Mouse (Mus musculus) layer of hippocampus, adult 8-10 months (tissue): Measurements from ENCODE around the gene Hist1h2ab. TPM values are rescaled to one million over a fixed set of nuclear protein-coding genes. Genes with fewer than 3 reads are reported as not detected.

Source experiments
- DNase-seq, 2 experiments: peaks; one replicate each; pipeline ENCODE4 v3.0.0; 2022; ENCODE audit warnings: low spot score in 2 of 2
- microRNA-seq, 2 experiments: library from miRNA; unstranded; fragments of <30 nt; microRNA quantifications; one replicate each; pipeline ENCODE4 v1.2.0; 2022
- total RNA-seq, 4 experiments: library from RNA; stranded (reverse); gene quantifications; 2 replicates each; pipeline ENCODE4 v1.2.4; 2022

Gene Hist1h2ab
- total RNA-seq, 4 experiments from 2014 or later: 18.6 to 28.1 (median 23.5) TPM

- DNase-seq: peak; percentile 33
These were observed 21.8 kb downstream of the Hist1h2ab start for GRCm38 (mm10) chr13:23772561-23773313.

DNA sequence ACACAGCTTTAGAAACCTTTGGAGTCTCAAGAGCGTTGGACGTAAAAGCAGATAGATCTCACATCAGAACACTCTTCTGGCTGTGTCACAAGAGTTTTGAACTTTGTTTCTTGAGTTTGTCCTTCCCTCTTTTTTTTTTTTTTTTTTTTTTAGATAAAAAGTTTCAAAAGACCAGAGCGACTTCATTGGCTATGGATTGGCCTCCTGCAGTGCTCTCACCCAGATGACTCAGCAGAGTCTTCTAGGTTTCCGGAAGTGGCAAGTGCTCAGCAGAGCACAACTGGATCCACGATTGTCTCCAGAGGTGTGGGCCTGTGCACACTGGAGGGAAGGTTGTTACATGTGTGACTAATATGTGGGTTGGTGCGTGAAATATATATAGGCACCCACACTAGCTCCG lies 27.4 kb downstream of the Hist1h2ab start:
- DNase-seq: no peak

DNA sequence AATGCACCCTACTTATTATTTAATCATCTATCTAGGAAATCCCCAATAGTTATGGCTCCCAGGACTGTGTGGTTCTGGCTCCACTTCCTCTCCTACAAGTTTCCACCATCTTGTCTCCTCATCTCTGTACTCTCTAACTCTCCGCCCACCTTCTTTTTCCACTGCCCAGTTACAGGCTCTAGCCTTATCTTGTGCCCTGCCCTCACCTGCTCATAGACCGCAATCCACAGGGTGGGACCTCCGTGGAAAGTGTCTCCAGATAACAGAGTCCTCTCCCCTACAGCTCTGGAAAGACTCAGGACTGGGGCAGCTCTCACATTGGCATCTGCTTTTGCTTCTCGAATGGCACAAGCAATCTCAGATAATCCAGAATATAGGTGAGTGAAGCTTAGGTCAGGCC lies 28.1 kb downstream of the Hist1h2ab start:
- no peak for DNase-seq

DNA sequence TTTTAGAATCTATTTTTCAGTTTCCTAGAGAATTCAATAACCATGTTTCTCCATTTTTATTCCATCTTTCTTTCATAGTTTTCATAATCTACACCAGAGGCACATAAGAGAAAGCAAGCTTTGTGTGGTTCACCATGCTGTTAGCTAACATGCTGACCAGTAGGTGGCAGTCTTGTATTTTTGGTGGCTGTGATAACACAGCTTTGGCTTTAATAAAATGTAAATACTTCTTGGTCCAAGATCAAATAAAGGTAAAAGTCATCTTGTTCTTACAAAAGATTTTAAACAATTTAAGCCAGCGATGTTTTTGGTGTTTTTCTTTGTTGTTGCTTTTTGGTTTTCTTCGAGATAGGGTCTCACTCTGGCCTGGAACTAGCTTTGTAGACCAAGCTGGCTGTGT lies 41.6 kb downstream of the Hist1h2ab start:
- DNase-seq: peak; percentile 16 to 36

- DNase-seq: no peak
These were observed 48.5 kb downstream of the Hist1h2ab start for GRCm38 (mm10) chr13:23799405-23799804.

Small RNA genes within 50 kb of the gene (microRNA-seq; reads per million reads assigned to microRNA genes)
- gene Gm44314 (0 reads per million in 2 experiments), gene Gm44484 (0 to 0.51 reads per million in 2 experiments)

Other genes with a start within 250 kb of the Hist1h2ab start
- 100 to 1,000 TPM; 236 to 302 (median 261) TPM for gene Hist1h4h, start 220.1 kb upstream of the Hist1h2ab start, total RNA-seq
- 1 to 10 TPM in 3 of 4 experiments, not detected in 1; 1.6 to 6.5 (median 1.8) TPM for gene Hist1h2af, start 217.2 kb upstream of the Hist1h2ab start, total RNA-seq
- gene Hist1h3g, start 215.7 kb upstream of the Hist1h2ab start, total RNA-seq: 1 to 10 TPM; 1.2 to 3.4 (median 2.2) TPM
- gene Hist1h2bh, start 207.7 kb upstream of the Hist1h2ab start, total RNA-seq: under 1 TPM; 0.34 to 0.73 (median 0.61) TPM
- 10 to 100 TPM; 12.5 to 15.7 (median 14.2) TPM for gene Hist1h3f, start 207.1 kb upstream of the Hist1h2ab start, total RNA-seq
- gene Hist1h4f, start 199.5 kb upstream of the Hist1h2ab start, total RNA-seq: 100 to 1,000 TPM; 104 to 155 (median 119) TPM
- gene Hist1h1d, start 197.9 kb upstream of the Hist1h2ab start, total RNA-seq: 1 to 10 TPM; 2.5 to 3.3 (median 2.8) TPM
- 10 to 100 TPM; 34.8 to 43.2 (median 40.0) TPM for gene Hist1h3e, start 188.8 kb upstream of the Hist1h2ab start, total RNA-seq
- gene Hist1h2ae, start 179.9 kb upstream of the Hist1h2ab start, total RNA-seq: 1 to 10 TPM; 3.3 to 7.7 (median 4.9) TPM
- gene Hist1h2bg, start 179.7 kb upstream of the Hist1h2ab start, total RNA-seq: 10 to 100 TPM; 57.3 to 67.6 (median 60.8) TPM
- gene Hist1h2bf, start 176.9 kb upstream of the Hist1h2ab start, total RNA-seq: 10 to 100 TPM; 19.2 to 30.0 (median 24.4) TPM
- 10 to 100 TPM in 1 of 4 experiments, 1 to 10 TPM in 3; 3.0 to 11.0 (median 5.7) TPM for gene Hist1h2ad, start 176.7 kb upstream of the Hist1h2ab start, total RNA-seq
- 10 to 100 TPM in 2 of 4 experiments, 1 to 10 TPM in 2; 8.2 to 11.5 (median 10.5) TPM for gene Hist1h3d, start 175.4 kb upstream of the Hist1h2ab start, total RNA-seq
- 100 to 1,000 TPM; 106 to 128 (median 119) TPM for gene Hist1h4d, start 169.5 kb upstream of the Hist1h2ab start, total RNA-seq
- 10 to 100 TPM in 2 of 4 experiments, 1 to 10 TPM in 2; 7.9 to 10.8 (median 9.3) TPM for gene Hist1h2be, start 130.0 kb upstream of the Hist1h2ab start, total RNA-seq
- gene Hist1h1e, start 128.6 kb upstream of the Hist1h2ab start, total RNA-seq: 10 to 100 TPM; 36.1 to 50.5 (median 42.7) TPM
- 1 to 10 TPM; 1.4 to 3.1 (median 2.7) TPM for gene Hist1h2ac, start 67.2 kb upstream of the Hist1h2ab start, total RNA-seq
- gene Hist1h2bc, start 66.9 kb upstream of the Hist1h2ab start, total RNA-seq: 10 to 100 TPM; 33.4 to 55.2 (median 44.8) TPM
- under 1 TPM in 1 of 4 experiments, not detected in 3; 0.50 TPM for gene Hist1h1t, start 55.3 kb upstream of the Hist1h2ab start, total RNA-seq
- 10 to 100 TPM; 71.6 to 90.3 (median 85.0) TPM for gene Hist1h4c, start 52.7 kb upstream of the Hist1h2ab start, total RNA-seq
- gene Hfe, start 40.3 kb upstream of the Hist1h2ab start, total RNA-seq: 1 to 10 TPM; 3.9 to 9.4 (median 7.0) TPM
- 10 to 100 TPM; 39.1 to 69.2 (median 53.5) TPM for gene Hist1h1c, start 12.3 kb upstream of the Hist1h2ab start, total RNA-seq
- gene Hist1h3c, start 5.5 kb upstream of the Hist1h2ab start, total RNA-seq: 1 to 10 TPM in 3 of 4 experiments, not detected in 1; 1.7 to 3.1 (median 2.7) TPM
- 10 to 100 TPM; 14.1 to 21.7 (median 16.7) TPM for gene Hist1h2bb, start 4.4 kb upstream of the Hist1h2ab start, total RNA-seq
- gene Hist1h3b, start 1.1 kb downstream of the Hist1h2ab start, total RNA-seq: 10 to 100 TPM in 2 of 4 experiments, 1 to 10 TPM in 2; 3.1 to 10.4 (median 8.0) TPM
- gene Hist1h4b, start 5.9 kb downstream of the Hist1h2ab start, total RNA-seq: 10 to 100 TPM; 47.4 to 67.0 (median 59.9) TPM
- gene Hist1h4a, start 10.1 kb downstream of the Hist1h2ab start, total RNA-seq: 10 to 100 TPM; 31.9 to 42.9 (median 37.9) TPM
- 10 to 100 TPM; 22.7 to 39.9 (median 29.0) TPM for gene Hist1h3a, start 11.3 kb downstream of the Hist1h2ab start, total RNA-seq
- 10 to 100 TPM; 12.6 to 19.3 (median 16.9) TPM for gene Hist1h1a, start 12.5 kb downstream of the Hist1h2ab start, total RNA-seq
- not detected for gene Trim38, start 18.8 kb downstream of the Hist1h2ab start, total RNA-seq
- not detected for gene Slc17a2, start 55.9 kb downstream of the Hist1h2ab start, total RNA-seq
- gene Slc17a3, start 88.3 kb downstream of the Hist1h2ab start, total RNA-seq: not detected
- not detected for gene Slc17a1, start 116.6 kb downstream of the Hist1h2ab start, total RNA-seq
- not detected for gene Slc17a4, start 163.9 kb downstream of the Hist1h2ab start, total RNA-seq
- gene Hist1h2ba, start 183.0 kb downstream of the Hist1h2ab start, total RNA-seq: not detected
- not detected for gene Hist1h2aa, start 183.3 kb downstream of the Hist1h2ab start, total RNA-seq
- gene Scgn, start 240.1 kb downstream of the Hist1h2ab start, total RNA-seq: 1 to 10 TPM; 1.4 to 2.8 (median 2.1) TPM